Mouse (Mus musculus) forebrain, embryonic 14.5 days (tissue): ENCODE measurements around the gene Stard3. TPM values are rescaled to one million over a fixed set of nuclear protein-coding genes. Genes with fewer than 3 reads are reported as not detected.

Experiments
- ATAC-seq: fragments of 200-750 bp; cut with Nextera tagmentation; 2 replicates; pipeline ENCODE4 v1.8.0; 2017; ENCODE audit warnings: mild to moderate bottlenecking, moderate library complexity
- DNase-seq: peaks from one replicate; pipeline ENCODE4 v3.0.0-alpha.2; 2015; ENCODE audit warnings: low spot score
- H3K27ac ChIP-seq: fragments of 300-500 bp; sonication (generic); 2 replicates; pipeline ENCODE4 v1.5.1; 2014; ENCODE audit warnings: low read depth, mild to moderate bottlenecking, control low read depth, low read length, moderate library complexity
- H3K27me3 ChIP-seq: fragments of 300-500 bp; sonication (generic); replicated peaks from 2 replicates; pipeline ENCODE4 v1.6.1; 2014; ENCODE audit warnings: low read length, control low read depth, mixed read lengths; ENCODE audit not compliant: control insufficient read depth, insufficient read depth
- H3K36me3 ChIP-seq: fragments of 300-500 bp; sonication (generic); 2 replicates; pipeline ENCODE4 v1.6.1; 2014; ENCODE audit warnings: low read length, control low read depth; ENCODE audit not compliant: control insufficient read depth, insufficient read depth
- H3K4me1 ChIP-seq: fragments of 300-500 bp; sonication (generic); 2 replicates; pipeline ENCODE4 v1.6.1; 2014; ENCODE audit warnings: antibody characterized with exemption, low read length, control low read depth; ENCODE audit not compliant: control insufficient read depth, insufficient read depth
- H3K4me2 ChIP-seq: fragments of 300-500 bp; sonication (generic); 2 replicates; pipeline ENCODE4 v1.6.1; 2014; ENCODE audit warnings: mild to moderate bottlenecking, control low read depth, low read length
- H3K4me3 ChIP-seq: fragments of 300-500 bp; sonication (generic); 2 replicates; pipeline ENCODE4 v1.5.1; 2014; ENCODE audit warnings: low read depth, low read length, control low read depth
- H3K9ac ChIP-seq: fragments of 300-500 bp; sonication (generic); 2 replicates; pipeline ENCODE4 v1.6.1; 2014; ENCODE audit warnings: mild to moderate bottlenecking, low read length, control low read depth, moderate library complexity
- H3K9me3 ChIP-seq: fragments of 300-500 bp; sonication (generic); replicated peaks from 2 replicates; pipeline ENCODE4 v1.6.1; 2016; ENCODE audit warnings: low read length, control low read depth, mixed read lengths; ENCODE audit not compliant: control insufficient read depth
- WGBS: fragments of 180-500 bp; shearing (Covaris S2); extraction: QIAGEN DNeasy Blood & Tissue Kit; methylation state at CpG from one replicate; pipeline ENCODE4 v1.1.7; 2014; 5-methylcytosine and 5-hydroxymethylcytosine counted together
- polyA plus RNA-seq: library from polyadenylated mRNA; unstranded; fragments of >200 nt; fragmentation: Nextera tagmentation; extraction: Ambion mirVana; gene quantifications from 2 replicates; pipeline ENCODE4 v1.2.1, GENCODE M21; 2014

Gene Stard3
- polyA plus RNA-seq, 1 experiment from 2014 or later = 43.8 TPM

- Histone ChIP-seq H3K4me3 (no peak overlapping the region), H3K9me3 (no peaks in the 10 kb centered on the region), H3K36me3 (no peaks in the 10 kb centered on the region), H3K4me1 (no peaks in the 10 kb centered on the region), H3K27me3 (no peaks in the 10 kb centered on the region), H3K9ac (no peak overlapping the region), H3K27ac (no peak overlapping the region), H3K4me2 (no peak overlapping the region)
- DNase-seq (no peak), ATAC-seq (no peak)
- 92% methylated on average over 7 of the region's 7 CpGs for WGBS
Observed at GRCm38 (mm10) chr11:98426592-98426991, 68.4 kb downstream of the Stard3 start.

GRCm38 (mm10) chr11:98428436-98428835 lies 70.3 kb downstream of the Stard3 start:
- no peak overlapping the region for H3K27ac ChIP-seq

More at GRCm38 (mm10) chr11:98428436-98428835, 70.3 kb downstream of the Stard3 start:
- no peak for ATAC-seq
- no peak for DNase-seq
- Histone ChIP-seq H3K9ac (no peak overlapping the region), H3K27me3 (no peaks in the 10 kb centered on the region), H3K4me2 (no peak overlapping the region), H3K4me3 (no peak overlapping the region), H3K4me1 (no peaks in the 10 kb centered on the region), H3K36me3 (no peaks in the 10 kb centered on the region), H3K9me3 (no peaks in the 10 kb centered on the region)
- WGBS = 59% methylated on average over 5 of the region's 5 CpGs

Other genes with a start within 250 kb of the Stard3 start
- 23.0 and 27.4 TPM in 2 replicates for gene Fbxl20, start 208.0 kb upstream of the Stard3 start, polyA plus RNA-seq
- 54.5 and 60.6 TPM in 2 replicates for gene Med1, start 165.1 kb upstream of the Stard3 start, polyA plus RNA-seq
- gene Cdk12, start 155.3 kb upstream of the Stard3 start, polyA plus RNA-seq = 10.0 and 10.2 TPM in 2 replicates
- 64.1 and 90.9 TPM in 2 replicates for gene Neurod2, start 28.7 kb upstream of the Stard3 start, polyA plus RNA-seq
- gene Ppp1r1b, start 10.0 kb upstream of the Stard3 start, polyA plus RNA-seq = 33.1 and 42.2 TPM in 2 replicates
- 0.23 TPM in 1 of 2 replicates, not detected in the other for gene Tcap, start 25.4 kb downstream of the Stard3 start, polyA plus RNA-seq
- gene Pnmt, start 28.1 kb downstream of the Stard3 start, polyA plus RNA-seq = 0.32 and 0.36 TPM in 2 replicates
- gene Pgap3, start 42.1 kb downstream of the Stard3 start, polyA plus RNA-seq = 6.1 and 6.9 TPM in 2 replicates
- gene Erbb2, start 54.1 kb downstream of the Stard3 start, polyA plus RNA-seq = 5.6 and 5.9 TPM in 2 replicates
- 279 and 290 TPM in 2 replicates for gene Mien1, start 80.6 kb downstream of the Stard3 start, polyA plus RNA-seq
- gene Grb7, start 88.0 kb downstream of the Stard3 start, polyA plus RNA-seq = 0.38 and 0.41 TPM in 2 replicates
- not detected in 2 replicates for gene Ikzf3, start 187.7 kb downstream of the Stard3 start, polyA plus RNA-seq
- not detected in 2 replicates for gene Zpbp2, start 192.7 kb downstream of the Stard3 start, polyA plus RNA-seq
- 24.7 and 24.8 TPM in 2 replicates for gene Ormdl3, start 229.0 kb downstream of the Stard3 start, polyA plus RNA-seq
- not detected in 2 replicates for gene Lrrc3c, start 239.9 kb downstream of the Stard3 start, polyA plus RNA-seq